Mouse (Mus musculus): ENCODE results near the gene Lrig1. TPM values are rescaled to one million over a fixed set of nuclear protein-coding genes. Genes with fewer than 3 reads are reported as not detected.

Lrig1 gene
- polyA plus RNA-seq, 1 experiment from 2014 or later: 8.1 TPM

DNA sequence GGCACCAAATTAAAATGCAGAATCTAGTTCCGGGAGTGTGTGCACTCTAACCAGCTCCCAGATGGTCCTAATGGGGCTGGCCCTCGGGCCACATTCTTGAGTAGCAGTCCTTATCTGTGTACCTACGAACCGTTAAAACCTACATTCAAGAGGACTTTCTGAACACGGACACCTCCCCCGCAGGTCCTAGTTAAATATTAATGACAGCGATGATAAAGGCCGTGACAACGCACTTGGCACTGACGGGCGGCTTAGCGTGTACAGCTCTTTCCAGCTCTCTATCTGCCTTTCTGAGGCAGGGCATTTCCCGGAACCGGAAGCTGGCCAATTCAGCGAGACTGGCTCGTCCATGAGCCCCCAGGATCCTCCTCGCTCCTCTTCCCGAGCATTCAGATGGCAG, 29.9 kb upstream of the Lrig1 start:
- WGBS: 16% methylated on average over 18 of the region's 18 CpGs
- ATAC-seq (peak; percentile 71), DNase-seq (ENCODE audit: low spot score) (peak; percentile 56)
- H3K27me3 ChIP-seq (replicated peaks; ENCODE audit: insufficient read depth, low read length): no peaks in the 10 kb centered on the region
- peaks cover 3% of the 10 kb centered on the region; the same call in 1 of the 2 replicates for H3K4me1 ChIP-seq (ENCODE audit: insufficient read depth, low read depth, low read length)
- H3K9me3 ChIP-seq (ENCODE audit: low read length): no peaks in the 10 kb centered on the region
- H3K4me2 ChIP-seq (replicated peaks; ENCODE audit: low read depth, low read length): peak overlapping the region; percentile 41
- H3K27ac ChIP-seq (ENCODE audit: low read length): no peak overlapping the region
- no peak overlapping the region for H3K9ac ChIP-seq (replicated peaks; ENCODE audit: low read depth)
- no peaks in the 10 kb centered on the region for H3K36me3 ChIP-seq (ENCODE audit: insufficient read depth, low read length)
- H3K4me3 ChIP-seq (ENCODE audit: low read depth, low read length): no peak overlapping the region; the same call in 1 of the 2 replicates
- TF ChIP-seq EP300 (IDR thresholded peaks at IDR 0.05) (no peak), CTCF (IDR thresholded peaks at IDR 0.05) (no peak)

DNA sequence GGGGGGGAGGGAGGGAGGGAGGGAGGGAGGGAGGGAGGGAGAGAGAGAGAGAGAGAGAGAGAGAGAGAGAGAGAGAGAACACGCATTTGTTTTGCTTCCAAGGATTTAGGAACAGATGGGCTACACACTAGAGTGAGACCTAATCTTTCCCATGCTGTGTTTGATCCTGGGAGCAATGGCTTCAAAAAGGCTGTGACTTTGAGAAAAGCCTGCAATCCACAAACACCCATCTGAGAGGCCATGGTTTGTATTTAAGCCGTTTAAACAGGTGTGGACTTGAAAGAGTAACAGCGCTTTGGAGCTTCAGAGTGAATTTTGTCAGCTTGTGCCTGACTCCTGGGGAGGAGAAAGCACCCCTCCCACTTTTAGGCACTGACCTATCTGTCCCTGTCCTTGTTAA, 29.2 kb upstream of the Lrig1 start:
- no peak overlapping the region for H3K4me2 ChIP-seq (replicated peaks; ENCODE audit: low read depth, low read length)
- DNase-seq (ENCODE audit: low spot score) (no peak), ATAC-seq (no peak)
- H3K9ac ChIP-seq (replicated peaks; ENCODE audit: low read depth): no peak overlapping the region
- H3K36me3 ChIP-seq (ENCODE audit: insufficient read depth, low read length): no peaks in the 10 kb centered on the region
- no peak for TF ChIP-seq CTCF (IDR thresholded peaks at IDR 0.05)
- no peak for TF ChIP-seq EP300 (IDR thresholded peaks at IDR 0.05)
- WGBS: 29% methylated on average over 3 of the region's 3 CpGs
- no peak overlapping the region for H3K27ac ChIP-seq (ENCODE audit: low read length)
- no peaks in the 10 kb centered on the region for H3K27me3 ChIP-seq (replicated peaks; ENCODE audit: insufficient read depth, low read length)
- H3K9me3 ChIP-seq (ENCODE audit: low read length): no peaks in the 10 kb centered on the region
- H3K4me1 ChIP-seq (ENCODE audit: insufficient read depth, low read depth, low read length): peaks cover 3% of the 10 kb centered on the region; the same call in 1 of the 2 replicates
- no peak overlapping the region for H3K4me3 ChIP-seq (ENCODE audit: low read depth, low read length)

DNA sequence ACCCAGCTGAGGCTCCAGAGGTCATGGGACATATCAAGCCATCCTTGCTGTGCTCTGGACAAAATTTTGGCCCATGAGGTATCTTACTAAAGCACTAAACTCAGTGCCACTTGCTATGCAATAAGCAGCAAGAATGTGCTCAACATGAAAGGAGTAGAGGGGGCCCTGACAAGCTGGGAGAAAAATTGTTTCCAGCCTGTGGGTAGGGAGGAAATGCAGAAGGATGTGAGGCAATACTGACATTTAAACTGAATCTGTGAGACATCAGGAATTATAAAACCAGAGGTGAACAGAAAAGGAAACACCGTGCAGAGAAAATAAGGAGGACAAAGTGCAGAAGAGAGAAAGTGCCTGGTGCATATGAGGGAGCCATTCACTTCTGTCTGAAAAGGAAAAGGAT, 24.7 kb upstream of the Lrig1 start:
- no peak for DNase-seq (ENCODE audit: low spot score)
- ATAC-seq: no peak
- no peaks in the 10 kb centered on the region for H3K36me3 ChIP-seq (ENCODE audit: insufficient read depth, low read length)
- no peak overlapping the region for H3K27ac ChIP-seq (ENCODE audit: low read length)
- H3K27me3 ChIP-seq (replicated peaks; ENCODE audit: insufficient read depth, low read length): no peaks in the 10 kb centered on the region
- TF ChIP-seq EP300 (IDR thresholded peaks at IDR 0.05) (no peak), CTCF (IDR thresholded peaks at IDR 0.05) (no peak)
- no peak overlapping the region for H3K4me3 ChIP-seq (ENCODE audit: low read depth, low read length)
- H3K9me3 ChIP-seq (ENCODE audit: low read length): no peaks in the 10 kb centered on the region
- H3K4me1 ChIP-seq (ENCODE audit: insufficient read depth, low read depth, low read length): no peaks in the 10 kb centered on the region
- H3K9ac ChIP-seq (replicated peaks; ENCODE audit: low read depth): no peak overlapping the region
- 55% methylated on average over 1 of the region's 1 CpGs for WGBS
- H3K4me2 ChIP-seq (replicated peaks; ENCODE audit: low read depth, low read length): no peak overlapping the region

DNA sequence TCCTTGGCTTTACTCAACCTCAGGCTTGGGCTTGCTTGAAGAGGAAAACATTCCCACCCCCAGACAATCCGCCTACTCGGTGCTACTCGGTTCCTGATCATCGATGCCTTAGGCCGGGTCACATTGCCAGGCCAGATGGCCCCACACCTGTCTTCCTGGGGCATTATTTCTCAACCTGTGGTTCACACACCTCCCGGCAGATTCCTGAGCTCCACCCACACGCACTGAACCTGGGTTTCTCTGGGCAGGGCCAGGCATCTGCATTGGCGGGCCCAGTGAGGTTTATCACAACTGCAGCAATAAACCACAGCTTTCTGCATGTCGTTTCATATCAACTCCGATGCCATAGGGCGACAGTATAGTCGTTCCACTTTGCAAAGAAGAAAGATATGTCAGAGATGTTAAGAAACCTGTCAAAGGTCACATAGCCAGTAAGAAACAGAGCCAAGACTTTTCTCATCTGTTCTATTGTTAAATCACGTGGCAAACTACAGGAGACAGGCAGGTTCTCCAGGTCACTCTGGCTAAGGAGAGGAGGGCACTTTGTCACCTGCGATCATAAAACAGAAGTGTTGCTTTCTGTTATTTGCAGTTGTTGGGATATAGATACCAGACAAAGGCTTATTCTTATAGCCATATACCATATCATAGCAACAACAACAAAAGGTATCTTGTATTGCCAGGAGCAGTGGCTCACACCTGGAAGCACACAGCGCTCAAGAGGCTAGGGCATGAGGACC, 18.8 kb upstream of the Lrig1 start:
- H3K4me1 ChIP-seq (ENCODE audit: insufficient read depth, low read depth, low read length): no peaks in the 10 kb centered on the region
- H3K36me3 ChIP-seq (ENCODE audit: insufficient read depth, low read length): no peaks in the 10 kb centered on the region
- no peak overlapping the region for H3K4me2 ChIP-seq (replicated peaks; ENCODE audit: low read depth, low read length)
- DNase-seq (ENCODE audit: low spot score): no peak
- H3K4me3 ChIP-seq (ENCODE audit: low read depth, low read length): no peak overlapping the region
- 83% methylated on average over 15 of the region's 15 CpGs for WGBS
- TF ChIP-seq CTCF (IDR thresholded peaks at IDR 0.05) (no peak), EP300 (IDR thresholded peaks at IDR 0.05) (no peak)
- ATAC-seq: no peak
- H3K27ac ChIP-seq (ENCODE audit: low read length): no peak overlapping the region
- H3K27me3 ChIP-seq (replicated peaks; ENCODE audit: insufficient read depth, low read length): no peaks in the 10 kb centered on the region
- no peak overlapping the region for H3K9ac ChIP-seq (replicated peaks; ENCODE audit: low read depth)
- H3K9me3 ChIP-seq (ENCODE audit: low read length): no peaks in the 10 kb centered on the region

DNA sequence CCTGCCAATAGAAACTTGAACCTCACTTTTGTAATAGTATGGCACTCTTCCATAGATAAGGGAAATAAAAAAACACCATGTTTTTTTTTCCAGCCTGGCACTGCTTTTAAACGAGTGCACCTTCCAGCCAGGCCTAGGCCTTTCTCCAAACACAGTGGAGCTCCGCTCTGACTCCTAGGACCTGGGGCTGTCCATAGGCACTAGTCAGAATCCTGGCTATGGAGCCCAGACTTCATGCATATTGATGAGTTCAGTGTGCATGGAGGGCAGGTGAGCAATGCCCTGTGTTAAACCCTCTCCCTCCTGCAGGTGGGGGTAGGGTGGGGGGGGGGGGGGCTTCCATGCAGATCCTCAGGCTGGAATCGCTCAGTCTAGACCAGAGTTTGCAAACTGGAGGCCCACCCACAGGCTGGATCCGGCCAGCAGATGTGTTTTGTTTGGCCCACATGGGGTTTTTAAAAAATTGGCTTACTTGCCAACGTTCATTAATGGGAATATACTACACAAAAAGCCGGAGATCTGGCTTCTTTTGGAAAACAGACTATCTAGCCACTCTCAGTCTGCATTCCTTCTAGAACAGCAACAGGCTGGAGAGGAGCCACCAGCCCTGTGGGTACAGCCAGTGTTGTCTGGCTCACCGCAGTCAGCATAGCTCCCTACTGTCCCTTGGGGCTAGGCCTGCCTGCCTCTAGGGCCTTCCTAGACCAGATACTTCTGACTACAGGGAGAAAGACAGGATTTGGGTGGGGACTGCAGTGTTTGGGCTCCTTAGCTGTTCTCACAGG, 17.9 kb upstream of the Lrig1 start:
- H3K27me3 ChIP-seq (replicated peaks; ENCODE audit: insufficient read depth, low read length): no peaks in the 10 kb centered on the region
- no peaks in the 10 kb centered on the region for H3K36me3 ChIP-seq (ENCODE audit: insufficient read depth, low read length)
- H3K4me1 ChIP-seq (ENCODE audit: insufficient read depth, low read depth, low read length): no peaks in the 10 kb centered on the region
- H3K4me3 ChIP-seq (ENCODE audit: low read depth, low read length): no peak overlapping the region
- no peaks in the 10 kb centered on the region for H3K9me3 ChIP-seq (ENCODE audit: low read length)
- peak; percentile 55; the same call in 1 of the 2 replicates for ATAC-seq
- no peak overlapping the region for H3K9ac ChIP-seq (replicated peaks; ENCODE audit: low read depth)
- no peak overlapping the region for H3K27ac ChIP-seq (ENCODE audit: low read length)
- no peak overlapping the region for H3K4me2 ChIP-seq (replicated peaks; ENCODE audit: low read depth, low read length)
- DNase-seq (ENCODE audit: low spot score): peak; percentile 33
- WGBS: 47% methylated on average over 7 of the region's 7 CpGs
- no peak for TF ChIP-seq CTCF (IDR thresholded peaks at IDR 0.05)
- TF ChIP-seq EP300 (IDR thresholded peaks at IDR 0.05): no peak

DNA sequence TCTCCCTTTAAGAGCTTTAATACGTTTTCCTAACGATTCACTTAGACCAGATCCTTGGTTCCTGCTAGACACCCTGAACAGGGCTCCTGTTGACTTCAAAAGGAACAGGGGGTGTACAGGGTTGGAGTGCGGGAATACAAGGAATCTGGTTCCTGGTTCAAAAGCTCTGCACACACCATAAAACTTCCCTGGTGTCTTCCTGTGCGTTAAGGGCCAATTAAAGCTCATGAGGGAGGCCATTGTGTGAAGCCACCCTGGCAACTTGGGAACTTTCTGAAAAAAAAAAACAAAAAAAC, 15.6 kb upstream of the Lrig1 start:
- Histone ChIP-seq H3K36me3 (ENCODE audit: insufficient read depth, low read length) (no peaks in the 10 kb centered on the region), H3K27me3 (replicated peaks; ENCODE audit: insufficient read depth, low read length) (no peaks in the 10 kb centered on the region), H3K9me3 (ENCODE audit: low read length) (no peaks in the 10 kb centered on the region), H3K4me1 (ENCODE audit: insufficient read depth, low read depth, low read length) (no peaks in the 10 kb centered on the region), H3K9ac (replicated peaks; ENCODE audit: low read depth) (no peak overlapping the region), H3K4me2 (replicated peaks; ENCODE audit: low read depth, low read length) (no peak overlapping the region), H3K27ac (ENCODE audit: low read length) (no peak overlapping the region), H3K4me3 (ENCODE audit: low read depth, low read length) (no peak overlapping the region)
- 52% methylated on average over 4 of the region's 4 CpGs for WGBS
- ATAC-seq (no peak), DNase-seq (ENCODE audit: low spot score) (no peak)
- TF ChIP-seq CTCF (IDR thresholded peaks at IDR 0.05) (no peak), EP300 (IDR thresholded peaks at IDR 0.05) (no peak)

Data from lung, postnatal 0 days (tissue).